Mouse (Mus musculus) C2C12 (cell line): ENCODE measurements around the gene Siah1a. TPM values are rescaled to one million over a fixed set of nuclear protein-coding genes. Genes with fewer than 3 reads are reported as not detected.

ENCODE experiments used
- H3K27me3 ChIP-seq: one replicate; pipeline ENCODE4 v1.6.1; 2011; ENCODE audit not compliant: control insufficient read depth, insufficient read depth, insufficient read length
- H3K36me3 ChIP-seq: one replicate; pipeline ENCODE4 v1.6.1; 2011; ENCODE audit not compliant: control insufficient read depth, insufficient read depth
- H3K4me3 ChIP-seq: one replicate; pipeline ENCODE4 v1.5.1; 2011; ENCODE audit warnings: mild to moderate bottlenecking, control low read depth; ENCODE audit not compliant: poor library complexity, insufficient read depth, severe bottlenecking
- H3K79me2 ChIP-seq: one replicate; pipeline ENCODE4 v1.6.1; 2011; ENCODE audit not compliant: control insufficient read depth, insufficient read depth
- H3K79me3 ChIP-seq: one replicate; pipeline ENCODE4 v1.6.1; 2011; ENCODE audit warnings: low read depth, control low read depth
- H3ac ChIP-seq: one replicate; pipeline ENCODE3; 2011; ENCODE audit warnings: low read depth; ENCODE audit not compliant: control insufficient read depth, insufficient read length
- CEBPB ChIP-seq: IDR thresholded peaks from one replicate; pipeline ENCODE4 v1.6.1; 2011; ENCODE audit warnings: low read depth, mild to moderate bottlenecking, control low read depth, moderate library complexity
- CTCF ChIP-seq: IDR thresholded peaks from one replicate; pipeline ENCODE4 v1.5.1; 2011; ENCODE audit not compliant: control insufficient read depth, insufficient read depth, insufficient read length
- FOSL1 ChIP-seq: IDR thresholded peaks from one replicate; pipeline ENCODE4 v1.8.0; 2011; ENCODE audit warnings: mild to moderate bottlenecking, low read length; ENCODE audit not compliant: poor library complexity, insufficient read depth, severe bottlenecking
- MAX ChIP-seq: IDR thresholded peaks from one replicate; pipeline ENCODE4 v1.6.1; 2011; ENCODE audit warnings: mild to moderate bottlenecking, control low read depth
- MYOD1 ChIP-seq: IDR thresholded peaks from one replicate; pipeline ENCODE4 v1.6.1; 2011; ENCODE audit warnings: low read depth; ENCODE audit not compliant: control insufficient read depth, insufficient read length
- MYOG ChIP-seq: IDR thresholded peaks from one replicate; pipeline ENCODE4 v1.6.1; 2011; ENCODE audit not compliant: control insufficient read depth, insufficient read length; ENCODE audit errors: extremely low read depth
- USF1 ChIP-seq: IDR thresholded peaks from one replicate; pipeline ENCODE4 v1.6.1; 2011; ENCODE audit warnings: low read depth, mild to moderate bottlenecking, control low read depth, moderate library complexity
- polyA plus RNA-seq: library from polyadenylated mRNA; unstranded; fragments of >200 nt; fragmentation: generic; extraction: Trizol; gene quantifications from one replicate; pipeline ENCODE4 v1.2.1, GENCODE M21; 2012; ENCODE audit warnings: missing spikeins

Siah1a gene
- polyA plus RNA-seq, 1 experiment: 9.1 TPM

- Histone ChIP-seq H3K36me3 (no peaks in the 10 kb centered on the region), H3K27me3 (no peaks in the 10 kb centered on the region), H3K79me3 (no peaks in the 10 kb centered on the region), H3K4me3 (no peak overlapping the region), H3ac (no peak overlapping the region), H3K79me2 (no peaks in the 10 kb centered on the region)
- TF ChIP-seq CTCF (no peak), MYOD1 (no peak), MYOG (no peak), USF1 (no peak), MAX (no peak), CEBPB (no peak), FOSL1 (no peak)
Measured at GRCm38 (mm10) chr8:86686629-86687028, 59.1 kb downstream of the Siah1a start.

Other genes starting within 250 kb of the Siah1a start
- gene Abcc12, start 165.2 kb downstream of the Siah1a start, polyA plus RNA-seq: not detected
- 14.4 TPM for gene Lonp2, start 121.9 kb downstream of the Siah1a start, polyA plus RNA-seq
- gene Gm10638, start 235 bp downstream of the Siah1a start, polyA plus RNA-seq: 0.94 TPM
- 6.4 TPM for gene N4bp1, start 139.3 kb upstream of the Siah1a start, polyA plus RNA-seq